Mouse (Mus musculus): ENCODE measurements around the gene Aknad1. TPM values are rescaled to one million over a fixed set of nuclear protein-coding genes. Genes with fewer than 3 reads are reported as not detected.

The Aknad1 gene
- polyA plus RNA-seq, 1 experiment from 2014 or later = 0.30 TPM

DNA sequence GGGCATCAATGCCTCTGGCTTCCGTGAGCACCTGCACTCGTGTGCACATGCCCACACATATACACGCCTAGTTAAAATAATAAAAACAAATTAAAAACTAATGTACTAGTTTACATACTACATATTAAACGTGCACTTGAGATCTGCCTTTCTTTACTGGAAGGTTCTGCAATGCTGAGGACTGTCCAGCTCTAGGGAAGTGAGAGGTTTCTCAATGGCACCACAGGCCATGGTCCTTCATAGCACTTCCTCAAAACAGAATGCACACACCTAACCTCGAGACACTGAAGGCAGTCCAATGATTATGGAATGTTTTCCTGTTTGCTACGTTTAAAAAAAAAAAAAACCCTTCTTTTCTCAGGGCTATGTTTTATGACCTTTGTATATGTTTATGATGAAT, 58.3 kb downstream of the Aknad1 start:
- Histone ChIP-seq H3K36me3 (ENCODE audit: control insufficient read depth, insufficient read depth, low read length) (peaks cover 23% of the 10 kb centered on the region), H3K4me2 (replicated peaks; ENCODE audit: low read depth) (no peak overlapping the region), H3K4me3 (ENCODE audit: low read depth, low read length) (no peak overlapping the region), H3K27me3 (ENCODE audit: control insufficient read depth, insufficient read depth, low read length) (no peaks in the 10 kb centered on the region), H3K4me1 (replicated peaks; ENCODE audit: control insufficient read depth, insufficient read depth) (no peaks in the 10 kb centered on the region), H3K9ac (ENCODE audit: low read length) (no peak overlapping the region), H3K27ac (replicated peaks) (no peak overlapping the region), H3K9me3 (ENCODE audit: control insufficient read depth, low read length) (no peaks in the 10 kb centered on the region)
- DNase-seq (ENCODE audit: low spot score) = no peak
- TF ChIP-seq CTCF (IDR thresholded peaks at IDR 0.05; ENCODE audit: low read depth) = no peak
- no peak for TF ChIP-seq EP300 (optimal IDR thresholded peaks at IDR 0.05)
- WGBS = 77% methylated on average over 6 of the region's 6 CpGs
- ATAC-seq (ENCODE audit: low FRiP score, low TSS enrichment) = no peak

GRCm38 (mm10) chr3:108798375-108798774, 58.9 kb downstream of the Aknad1 start:
- H3K4me2 ChIP-seq (replicated peaks; ENCODE audit: low read depth) = no peak overlapping the region
- DNase-seq (ENCODE audit: low spot score) = no peak
- H3K9ac ChIP-seq (ENCODE audit: low read length) = no peak overlapping the region
- H3K27me3 ChIP-seq (ENCODE audit: control insufficient read depth, insufficient read depth, low read length) = no peaks in the 10 kb centered on the region
- no peaks in the 10 kb centered on the region for H3K4me1 ChIP-seq (replicated peaks; ENCODE audit: control insufficient read depth, insufficient read depth)
- H3K36me3 ChIP-seq (ENCODE audit: control insufficient read depth, insufficient read depth, low read length) = peaks cover 25% of the 10 kb centered on the region
- H3K4me3 ChIP-seq (ENCODE audit: low read depth, low read length) = no peak overlapping the region
- TF ChIP-seq EP300 (optimal IDR thresholded peaks at IDR 0.05) = no peak
- TF ChIP-seq CTCF (IDR thresholded peaks at IDR 0.05; ENCODE audit: low read depth) = peak; percentile 61
- no peak overlapping the region for H3K27ac ChIP-seq (replicated peaks)
- 75% methylated on average over 2 of the region's 2 CpGs for WGBS
- no peak for ATAC-seq (ENCODE audit: low FRiP score, low TSS enrichment)
- no peaks in the 10 kb centered on the region for H3K9me3 ChIP-seq (ENCODE audit: control insufficient read depth, low read length)

DNA sequence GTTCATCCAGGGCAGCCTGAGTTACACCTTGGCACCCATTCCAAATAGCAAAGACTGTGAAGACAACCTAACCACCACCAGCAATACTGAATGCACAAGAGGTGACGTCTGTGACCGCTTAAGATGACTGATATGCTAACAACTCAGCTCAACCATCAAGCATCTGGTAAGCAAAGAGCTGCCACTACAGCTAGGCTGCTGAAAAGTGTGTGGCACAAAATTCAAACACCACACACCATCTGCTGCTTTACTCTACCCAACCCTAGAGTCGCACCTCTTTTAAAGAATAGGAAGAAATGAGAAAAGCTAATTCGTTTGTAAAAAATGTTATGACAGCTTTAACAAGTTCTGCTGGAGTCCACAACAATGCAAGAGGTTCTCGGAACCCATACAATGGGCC, 66.2 kb downstream of the Aknad1 start:
- DNase-seq (ENCODE audit: low spot score) (no peak), ATAC-seq (ENCODE audit: low FRiP score, low TSS enrichment) (no peak)
- Histone ChIP-seq H3K4me3 (ENCODE audit: low read depth, low read length) (no peak overlapping the region), H3K9ac (ENCODE audit: low read length) (no peak overlapping the region), H3K36me3 (ENCODE audit: control insufficient read depth, insufficient read depth, low read length) (peaks cover 18% of the 10 kb centered on the region), H3K9me3 (ENCODE audit: control insufficient read depth, low read length) (no peaks in the 10 kb centered on the region), H3K4me2 (replicated peaks; ENCODE audit: low read depth) (no peak overlapping the region), H3K27ac (replicated peaks) (no peak overlapping the region), H3K4me1 (replicated peaks; ENCODE audit: control insufficient read depth, insufficient read depth) (no peaks in the 10 kb centered on the region), H3K27me3 (ENCODE audit: control insufficient read depth, insufficient read depth, low read length) (no peaks in the 10 kb centered on the region)
- WGBS = 87% methylated on average over 5 of the region's 5 CpGs
- TF ChIP-seq CTCF (IDR thresholded peaks at IDR 0.05; ENCODE audit: low read depth) (no peak), EP300 (optimal IDR thresholded peaks at IDR 0.05) (no peak)

DNA sequence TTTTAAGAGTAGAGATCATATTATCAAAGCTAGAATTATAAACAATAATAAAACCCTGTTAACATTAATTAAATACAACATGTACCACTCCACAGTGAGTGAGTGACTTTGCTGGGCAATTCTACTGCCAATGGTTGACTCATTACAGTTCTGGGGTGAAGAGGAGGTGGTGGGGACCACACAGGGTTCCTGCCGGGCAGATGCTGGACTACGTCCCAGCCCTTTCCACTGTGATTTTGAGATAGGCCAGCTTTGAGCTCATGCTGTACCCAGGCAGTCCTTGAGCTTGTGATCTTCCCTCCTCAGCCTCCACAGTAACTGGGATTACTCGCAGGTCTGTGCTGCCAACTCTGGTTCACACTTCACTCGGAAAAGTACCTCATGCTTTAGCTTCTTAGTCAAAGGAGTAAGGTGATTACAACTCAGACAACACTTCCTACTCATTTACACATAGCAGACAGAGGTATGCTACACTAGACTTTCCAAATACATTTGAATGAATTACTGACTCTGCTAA, 71.3 kb downstream of the Aknad1 start:
- no peak overlapping the region for H3K27ac ChIP-seq (replicated peaks)
- H3K4me2 ChIP-seq (replicated peaks; ENCODE audit: low read depth) = no peak overlapping the region
- TF ChIP-seq EP300 (optimal IDR thresholded peaks at IDR 0.05) = no peak
- no peak for TF ChIP-seq CTCF (IDR thresholded peaks at IDR 0.05; ENCODE audit: low read depth)
- H3K36me3 ChIP-seq (ENCODE audit: control insufficient read depth, insufficient read depth, low read length) = no peaks in the 10 kb centered on the region
- WGBS = 65% methylated on average over 4 of the region's 4 CpGs
- H3K9me3 ChIP-seq (ENCODE audit: control insufficient read depth, low read length) = no peaks in the 10 kb centered on the region
- no peak for DNase-seq (ENCODE audit: low spot score)
- no peaks in the 10 kb centered on the region for H3K27me3 ChIP-seq (ENCODE audit: control insufficient read depth, insufficient read depth, low read length)
- ATAC-seq (ENCODE audit: low FRiP score, low TSS enrichment) = no peak
- no peak overlapping the region for H3K9ac ChIP-seq (ENCODE audit: low read length)
- no peaks in the 10 kb centered on the region for H3K4me1 ChIP-seq (replicated peaks; ENCODE audit: control insufficient read depth, insufficient read depth)
- no peak overlapping the region for H3K4me3 ChIP-seq (ENCODE audit: low read depth, low read length)

- no peak overlapping the region for H3K9ac ChIP-seq (ENCODE audit: low read length)
- H3K36me3 ChIP-seq (ENCODE audit: control insufficient read depth, insufficient read depth, low read length) = peaks cover 7% of the 10 kb centered on the region; the same call in 1 of the 2 replicates
- ATAC-seq (ENCODE audit: low FRiP score, low TSS enrichment) (no peak), DNase-seq (ENCODE audit: low spot score) (no peak)
- H3K27me3 ChIP-seq (ENCODE audit: control insufficient read depth, insufficient read depth, low read length) = no peaks in the 10 kb centered on the region
- WGBS = 51% methylated on average over 4 of the region's 4 CpGs
- TF ChIP-seq EP300 (optimal IDR thresholded peaks at IDR 0.05) (no peak), CTCF (IDR thresholded peaks at IDR 0.05; ENCODE audit: low read depth) (no peak)
- H3K4me1 ChIP-seq (replicated peaks; ENCODE audit: control insufficient read depth, insufficient read depth) = no peaks in the 10 kb centered on the region
- H3K4me2 ChIP-seq (replicated peaks; ENCODE audit: low read depth) = no peak overlapping the region
- no peaks in the 10 kb centered on the region for H3K9me3 ChIP-seq (ENCODE audit: control insufficient read depth, low read length)
- H3K27ac ChIP-seq (replicated peaks) = no peak overlapping the region
- no peak overlapping the region for H3K4me3 ChIP-seq (ENCODE audit: low read depth, low read length)
Measured at GRCm38 (mm10) chr3:108815631-108816030, 76.2 kb downstream of the Aknad1 start.

DNA sequence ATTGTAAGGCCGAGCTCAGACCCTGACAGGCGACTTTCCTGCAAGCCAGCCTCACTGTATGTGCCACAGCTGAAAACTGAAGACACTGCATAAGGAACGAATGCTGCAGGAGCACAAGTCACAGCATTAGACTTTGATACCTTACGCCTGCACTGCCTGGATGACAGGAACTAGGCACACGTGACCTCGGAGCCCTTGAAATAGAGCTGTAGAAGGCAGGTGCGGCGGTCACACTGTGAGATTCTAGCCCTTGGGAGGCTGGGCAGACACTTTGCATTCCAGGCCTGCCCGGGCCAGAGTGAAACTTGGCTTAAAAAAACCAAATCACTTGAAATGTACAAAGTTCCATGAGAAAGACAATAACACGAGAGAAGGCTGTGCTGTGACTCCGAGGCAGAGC, 91.0 kb downstream of the Aknad1 start:
- no peak for DNase-seq (ENCODE audit: low spot score)
- peaks cover 5% of the 10 kb centered on the region for H3K36me3 ChIP-seq (ENCODE audit: control insufficient read depth, insufficient read depth, low read length)

More for the DNA sequence above, 91.0 kb downstream of the Aknad1 start:
- Histone ChIP-seq H3K4me3 (ENCODE audit: low read depth, low read length) (no peak overlapping the region), H3K27me3 (ENCODE audit: control insufficient read depth, insufficient read depth, low read length) (no peaks in the 10 kb centered on the region), H3K9me3 (ENCODE audit: control insufficient read depth, low read length) (no peaks in the 10 kb centered on the region), H3K4me2 (replicated peaks; ENCODE audit: low read depth) (no peak overlapping the region), H3K9ac (ENCODE audit: low read length) (no peak overlapping the region), H3K4me1 (replicated peaks; ENCODE audit: control insufficient read depth, insufficient read depth) (no peaks in the 10 kb centered on the region), H3K27ac (replicated peaks) (no peak overlapping the region)
- no peak for ATAC-seq (ENCODE audit: low FRiP score, low TSS enrichment)
- TF ChIP-seq EP300 (optimal IDR thresholded peaks at IDR 0.05) (no peak), CTCF (IDR thresholded peaks at IDR 0.05; ENCODE audit: low read depth) (no peak)
- 71% methylated on average over 11 of the region's 11 CpGs for WGBS

Measured in stomach, postnatal 0 days (tissue).